Mouse (Mus musculus) right cerebral cortex, postnatal 36 days (tissue): ENCODE results near the gene Tmem199.
A peak's percentile ranks its signal among the peaks of the same experiment; 100 is the strongest.
"Not testable (repeated sequence)": the region's sequence is repeated elsewhere in the genome, so short reads cannot be mapped to it uniquely, and the experiment has no call there.

ENCODE experiments used
- DNase-seq, 2 experiments: peaks; one replicate each; pipeline ENCODE4 v3.0.0; 2022; ENCODE audit warnings: low spot score in 2 of 2, mixed read lengths in 1 of 2

The Tmem199 gene

GRCm38 (mm10) chr11:78512025-78512957, at the start of gene Tmem199, which contains the start of gene Poldip2:
Gene Tmem199 (minus strand): TSS chr11:78512172.
Gene Poldip2 (plus strand): TSS chr11:78512193.
- peak; percentile 86 to 90 for DNase-seq

GRCm38 (mm10) chr11:78560447-78560846, 48.5 kb upstream of the Tmem199 start:
- DNase-seq = peak; percentile 70 to 71

GRCm38 (mm10) chr11:78557241-78557640, 45.3 kb upstream of the Tmem199 start:
- no peak for DNase-seq

- no peak for DNase-seq
Measured at GRCm38 (mm10) chr11:78556070-78556469, 44.1 kb upstream of the Tmem199 start.

- DNase-seq = no peak
Measured at GRCm38 (mm10) chr11:78555623-78556022, 43.7 kb upstream of the Tmem199 start.

- no peak for DNase-seq
Measured at GRCm38 (mm10) chr11:78551059-78551398, 39.1 kb upstream of the Tmem199 start.

- DNase-seq = peak; percentile 97 to 98
Measured at GRCm38 (mm10) chr11:78550168-78551058, 38.4 kb upstream of the Tmem199 start, which contains the start of gene Tmem97. Gene Tmem97 (minus strand): TSS chr11:78550777.

- no peak for DNase-seq
Measured at GRCm38 (mm10) chr11:78549491-78549987, 37.6 kb upstream of the Tmem199 start.

- DNase-seq = no peak
Measured at GRCm38 (mm10) chr11:78547718-78548460, 35.9 kb upstream of the Tmem199 start.

- no peak for DNase-seq
Measured at GRCm38 (mm10) chr11:78545181-78545580, 33.2 kb upstream of the Tmem199 start.

GRCm38 (mm10) chr11:78544449-78545111, 32.6 kb upstream of the Tmem199 start:
- no peak for DNase-seq

- no peak for DNase-seq
Measured at GRCm38 (mm10) chr11:78540358-78540757, 28.4 kb upstream of the Tmem199 start.

GRCm38 (mm10) chr11:78536690-78537084, 24.7 kb upstream of the Tmem199 start:
- no peak for DNase-seq

- peak; percentile 99 for DNase-seq
Measured at GRCm38 (mm10) chr11:78536080-78536689, 24.2 kb upstream of the Tmem199 start, which contains the start of the genes Tnfaip1 and Ift20. Gene Tnfaip1 (minus strand): TSS chr11:78536332. Gene Ift20 (plus strand): TSS chr11:78536361.

- DNase-seq = no peak
Measured at GRCm38 (mm10) chr11:78535376-78536079, 23.6 kb upstream of the Tmem199 start.

GRCm38 (mm10) chr11:78534516-78534915, 22.5 kb upstream of the Tmem199 start:
- DNase-seq = no peak

GRCm38 (mm10) chr11:78531515-78531914, 19.5 kb upstream of the Tmem199 start:
- DNase-seq = not testable (repeated sequence)

- DNase-seq = no peak
Measured at GRCm38 (mm10) chr11:78531046-78531445, 19.1 kb upstream of the Tmem199 start.

GRCm38 (mm10) chr11:78530001-78530400, 18.0 kb upstream of the Tmem199 start:
- DNase-seq = no peak

GRCm38 (mm10) chr11:78528714-78529113, 16.7 kb upstream of the Tmem199 start:
- no peak for DNase-seq
